Mouse (Mus musculus) erythroblast, adult 5-6 weeks (primary cell): ENCODE measurements around the gene Rela. TPM values are rescaled to one million over a fixed set of nuclear protein-coding genes. Genes with fewer than 3 reads are reported as not detected.

Experiments
- ATAC-seq: replicated peaks from 2 replicates; pipeline ENCODE4 v1.8.0; 2016; ENCODE audit warnings: moderate number of reproducible peaks, mild to moderate bottlenecking, moderate TSS enrichment, inconsistent platforms; ENCODE audit not compliant: poor library complexity, low FRiP score, severe bottlenecking
- total RNA-seq, 2 experiments: library from RNA; stranded (forward) in 1 of 2; stranded (reverse) in 1 of 2; fragments of 150-400 nt in 1 of 2; fragments of 200-764, 138-1000 nt in 1 of 2; gene quantifications; 2 replicates each; pipeline versions ENCODE4 v1.2.3 to v1.2.4; 2015 to 2017; ENCODE audit warnings: low replicate concordance in 2 of 2

Gene Rela
- total RNA-seq, 2 experiments from 2014 or later = 13.1 to 22.0 TPM

DNA sequence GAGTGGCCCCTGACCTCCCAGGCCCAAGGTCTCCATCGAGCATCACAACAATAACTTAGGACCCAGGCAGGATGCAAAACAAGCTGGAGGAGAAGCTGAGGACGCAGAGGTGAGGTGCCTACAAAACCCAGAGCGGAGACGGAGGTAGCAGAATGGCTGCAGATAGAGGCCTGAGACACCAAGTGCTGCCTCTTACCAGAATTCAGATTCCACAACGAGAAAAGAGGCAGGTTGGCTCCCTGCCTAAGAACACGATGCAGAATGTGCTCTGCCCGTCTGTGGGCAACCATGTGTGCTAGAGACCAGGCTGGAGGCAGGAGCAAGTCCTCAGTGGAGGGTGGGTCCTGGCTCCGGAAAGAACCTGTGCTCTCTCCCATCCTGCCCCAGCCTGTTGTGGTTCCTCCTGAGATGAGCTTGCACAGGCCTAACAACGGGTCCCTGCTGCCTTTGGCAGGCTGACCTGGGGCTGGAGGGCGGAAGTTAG is 55.7 kb downstream of the Rela start:
- no peak for ATAC-seq

DNA sequence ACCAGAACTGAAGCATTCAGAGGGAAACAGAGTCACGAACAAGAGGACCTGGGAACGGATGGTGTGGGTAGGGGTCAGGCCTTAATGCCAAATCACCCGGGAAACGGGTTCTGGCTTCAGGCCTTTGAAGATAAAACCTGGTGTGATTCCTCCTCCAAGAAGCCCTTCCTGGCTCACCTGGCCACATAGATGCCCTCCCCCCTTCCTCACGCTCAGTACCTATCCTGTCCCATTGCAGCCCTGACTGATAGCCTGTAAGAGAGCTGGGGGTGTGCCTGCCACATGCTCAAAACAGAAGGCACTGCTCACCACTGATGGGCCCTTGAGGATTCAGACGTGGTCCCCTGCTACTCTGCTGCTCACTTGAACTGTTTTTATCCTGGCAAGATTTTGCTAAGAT is 56.5 kb downstream of the Rela start:
- ATAC-seq = no peak

DNA sequence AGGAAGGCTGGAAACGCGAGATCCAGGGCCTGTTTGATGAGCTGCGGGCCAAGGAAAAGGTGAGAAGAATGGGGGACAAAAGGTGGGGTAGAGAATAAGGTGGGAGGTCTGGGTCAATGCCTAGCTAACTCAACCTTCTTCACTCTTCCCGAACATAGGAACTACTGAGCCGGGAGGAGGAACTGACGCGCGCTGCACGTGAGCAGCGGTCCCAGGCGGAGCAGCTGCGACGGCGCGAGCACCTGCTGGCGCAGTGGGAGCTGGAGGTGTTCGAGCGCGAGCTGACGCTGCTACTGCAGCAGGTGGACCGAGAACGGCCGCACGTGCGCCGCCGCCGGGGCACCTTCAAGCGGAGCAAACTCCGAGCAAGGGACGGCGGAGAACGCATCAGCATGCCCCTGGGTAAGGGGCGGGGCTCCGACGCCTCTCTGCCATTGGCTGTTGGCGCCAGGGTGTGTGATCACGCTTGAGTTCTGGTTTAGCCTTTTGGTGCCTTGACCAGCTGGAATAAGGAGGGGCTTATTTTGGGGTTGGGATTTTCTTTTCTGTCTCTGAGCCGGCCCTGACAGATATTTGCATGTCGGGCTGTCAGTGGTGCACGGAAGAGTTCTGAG is 58.7 kb downstream of the Rela start:
- ATAC-seq = no peak

Other genes with a start within 250 kb of the Rela start
- gene Sart1, start 248.8 kb upstream of the Rela start, total RNA-seq (2015; ENCODE audit: low replicate concordance) = 28.4 and 63.2 TPM in 2 replicates
- gene Sart1, start 248.8 kb upstream of the Rela start, total RNA-seq (2017; ENCODE audit: low replicate concordance) = 28.5 and 48.2 TPM in 2 replicates
- 2.5 TPM in 1 of 2 replicates, not detected in the other for gene Tsga10ip, start 235.0 kb upstream of the Rela start, total RNA-seq (2015; ENCODE audit: low replicate concordance)
- not detected in 2 replicates for gene Tsga10ip, start 235.0 kb upstream of the Rela start, total RNA-seq (2017; ENCODE audit: low replicate concordance)
- 15.0 and 32.4 TPM in 2 replicates for gene Drap1, start 212.5 kb upstream of the Rela start, total RNA-seq (2015; ENCODE audit: low replicate concordance)
- gene Drap1, start 212.5 kb upstream of the Rela start, total RNA-seq (2017; ENCODE audit: low replicate concordance) = 15.8 and 18.0 TPM in 2 replicates
- gene AI837181, start 212.3 kb upstream of the Rela start, total RNA-seq (2015; ENCODE audit: low replicate concordance) = 14.8 and 16.1 TPM in 2 replicates
- gene AI837181, start 212.3 kb upstream of the Rela start, total RNA-seq (2017; ENCODE audit: low replicate concordance) = 5.3 and 7.7 TPM in 2 replicates
- gene Fosl1, start 189.9 kb upstream of the Rela start, total RNA-seq (2015; ENCODE audit: low replicate concordance) = 0.42 TPM in 1 of 2 replicates, not detected in the other
- not detected in 2 replicates for gene Fosl1, start 189.9 kb upstream of the Rela start, total RNA-seq (2017; ENCODE audit: low replicate concordance)
- 0.38 TPM in 1 of 2 replicates, not detected in the other for gene Ccdc85b, start 179.6 kb upstream of the Rela start, total RNA-seq (2015; ENCODE audit: low replicate concordance)
- gene Ccdc85b, start 179.6 kb upstream of the Rela start, total RNA-seq (2017; ENCODE audit: low replicate concordance) = 0.14 and 0.17 TPM in 2 replicates
- 13.2 and 15.2 TPM in 2 replicates for gene Fibp, start 176.9 kb upstream of the Rela start, total RNA-seq (2015; ENCODE audit: low replicate concordance)
- 17.6 and 19.0 TPM in 2 replicates for gene Fibp, start 176.9 kb upstream of the Rela start, total RNA-seq (2017; ENCODE audit: low replicate concordance)
- not detected in 2 replicates for gene Ctsw, start 169.0 kb upstream of the Rela start, total RNA-seq (2015; ENCODE audit: low replicate concordance)
- gene Ctsw, start 169.0 kb upstream of the Rela start, total RNA-seq (2017; ENCODE audit: low replicate concordance) = not detected in 2 replicates
- gene Efemp2, start 163.5 kb upstream of the Rela start, total RNA-seq (2015; ENCODE audit: low replicate concordance) = not detected in 2 replicates
- gene Efemp2, start 163.5 kb upstream of the Rela start, total RNA-seq (2017; ENCODE audit: low replicate concordance) = 3.4 TPM in 1 of 2 replicates, not detected in the other
- gene Mus81, start 149.1 kb upstream of the Rela start, total RNA-seq (2015; ENCODE audit: low replicate concordance) = 12.5 and 18.6 TPM in 2 replicates
- gene Mus81, start 149.1 kb upstream of the Rela start, total RNA-seq (2017; ENCODE audit: low replicate concordance) = 1.8 and 8.3 TPM in 2 replicates
- 516 and 540 TPM in 2 replicates for gene Cfl1, start 147.0 kb upstream of the Rela start, total RNA-seq (2015; ENCODE audit: low replicate concordance)
- gene Cfl1, start 147.0 kb upstream of the Rela start, total RNA-seq (2017; ENCODE audit: low replicate concordance) = 293 and 380 TPM in 2 replicates
- not detected in 2 replicates for gene 1700020D05Rik, start 133.7 kb upstream of the Rela start, total RNA-seq (2015; ENCODE audit: low replicate concordance)
- gene 1700020D05Rik, start 133.7 kb upstream of the Rela start, total RNA-seq (2017; ENCODE audit: low replicate concordance) = 1.1 and 1.3 TPM in 2 replicates
- gene Snx32, start 126.9 kb upstream of the Rela start, total RNA-seq (2015; ENCODE audit: low replicate concordance) = 1.9 and 2.9 TPM in 2 replicates
- gene Snx32, start 126.9 kb upstream of the Rela start, total RNA-seq (2017; ENCODE audit: low replicate concordance) = 11.7 and 13.4 TPM in 2 replicates
- not detected in 2 replicates for gene Ovol1, start 76.8 kb upstream of the Rela start, total RNA-seq (2015; ENCODE audit: low replicate concordance)
- not detected in 2 replicates for gene Ovol1, start 76.8 kb upstream of the Rela start, total RNA-seq (2017; ENCODE audit: low replicate concordance)
- gene Ap5b1, start 69.5 kb upstream of the Rela start, total RNA-seq (2015; ENCODE audit: low replicate concordance) = 2.9 and 5.2 TPM in 2 replicates
- 1.8 and 4.7 TPM in 2 replicates for gene Ap5b1, start 69.5 kb upstream of the Rela start, total RNA-seq (2017; ENCODE audit: low replicate concordance)
- gene Rnaseh2c, start 35.6 kb upstream of the Rela start, total RNA-seq (2015; ENCODE audit: low replicate concordance) = 14.4 and 52.2 TPM in 2 replicates
- 19.3 and 79.3 TPM in 2 replicates for gene Rnaseh2c, start 35.6 kb upstream of the Rela start, total RNA-seq (2017; ENCODE audit: low replicate concordance)
- 8.2 and 11.3 TPM in 2 replicates for gene Kat5, start 27.2 kb upstream of the Rela start, total RNA-seq (2015; ENCODE audit: low replicate concordance)
- gene Kat5, start 27.2 kb upstream of the Rela start, total RNA-seq (2017; ENCODE audit: low replicate concordance) = 22.0 and 28.9 TPM in 2 replicates
- 20.5 and 36.9 TPM in 2 replicates for gene Sipa1, start 26.2 kb downstream of the Rela start, total RNA-seq (2015; ENCODE audit: low replicate concordance)
- gene Sipa1, start 26.2 kb downstream of the Rela start, total RNA-seq (2017; ENCODE audit: low replicate concordance) = 27.4 and 90.3 TPM in 2 replicates
- 5.0 and 7.3 TPM in 2 replicates for gene Map3k11, start 51.3 kb downstream of the Rela start, total RNA-seq (2015; ENCODE audit: low replicate concordance)
- gene Map3k11, start 51.3 kb downstream of the Rela start, total RNA-seq (2017; ENCODE audit: low replicate concordance) = 8.4 and 11.2 TPM in 2 replicates
- gene Pcnx3, start 51.4 kb downstream of the Rela start, total RNA-seq (2015; ENCODE audit: low replicate concordance) = 10.7 and 16.3 TPM in 2 replicates
- 14.8 and 20.3 TPM in 2 replicates for gene Pcnx3, start 51.4 kb downstream of the Rela start, total RNA-seq (2017; ENCODE audit: low replicate concordance)
- not detected in 2 replicates for gene Kcnk7, start 66.9 kb downstream of the Rela start, total RNA-seq (2015; ENCODE audit: low replicate concordance)
- not detected in 2 replicates for gene Kcnk7, start 66.9 kb downstream of the Rela start, total RNA-seq (2017; ENCODE audit: low replicate concordance)
- gene Ehbp1l1, start 88.8 kb downstream of the Rela start, total RNA-seq (2015; ENCODE audit: low replicate concordance) = 27.5 and 57.9 TPM in 2 replicates
- 236 and 446 TPM in 2 replicates for gene Ehbp1l1, start 88.8 kb downstream of the Rela start, total RNA-seq (2017; ENCODE audit: low replicate concordance)
- 11.5 and 30.4 TPM in 2 replicates for gene Fam89b, start 92.2 kb downstream of the Rela start, total RNA-seq (2015; ENCODE audit: low replicate concordance)
- 8.5 and 10.5 TPM in 2 replicates for gene Fam89b, start 92.2 kb downstream of the Rela start, total RNA-seq (2017; ENCODE audit: low replicate concordance)
- 0.63 TPM in 1 of 2 replicates, not detected in the other for gene Ltbp3, start 103.4 kb downstream of the Rela start, total RNA-seq (2015; ENCODE audit: low replicate concordance)
- 0.68 TPM in 1 of 2 replicates, not detected in the other for gene Ltbp3, start 103.4 kb downstream of the Rela start, total RNA-seq (2017; ENCODE audit: low replicate concordance)
- 8.2 and 12.9 TPM in 2 replicates for gene Scyl1, start 133.9 kb downstream of the Rela start, total RNA-seq (2015; ENCODE audit: low replicate concordance)
- 9.1 and 11.9 TPM in 2 replicates for gene Scyl1, start 133.9 kb downstream of the Rela start, total RNA-seq (2017; ENCODE audit: low replicate concordance)
- 5.4 and 6.0 TPM in 2 replicates for gene Frmd8, start 237.8 kb downstream of the Rela start, total RNA-seq (2015; ENCODE audit: low replicate concordance)
- 4.2 and 6.8 TPM in 2 replicates for gene Frmd8, start 237.8 kb downstream of the Rela start, total RNA-seq (2017; ENCODE audit: low replicate concordance)
- 14.0 and 14.6 TPM in 2 replicates for gene Slc25a45, start 240.3 kb downstream of the Rela start, total RNA-seq (2015; ENCODE audit: low replicate concordance)
- gene Slc25a45, start 240.3 kb downstream of the Rela start, total RNA-seq (2017; ENCODE audit: low replicate concordance) = 10.0 and 11.3 TPM in 2 replicates